Mouse (Mus musculus) heart, embryonic 10.5 days (tissue): ENCODE measurements around the gene Pou2f1. TPM values are rescaled to one million over a fixed set of nuclear protein-coding genes. Genes with fewer than 3 reads are reported as not detected.
A peak's percentile ranks its signal among the peaks of the same experiment; 100 is the strongest.

ENCODE experiments used
- DNase-seq: peaks from one replicate; pipeline ENCODE4 v3.0.0-alpha.2; 2017; ENCODE audit warnings: low spot score
- H3K27ac ChIP-seq: fragments of 300-500 bp; sonication (generic); 2 replicates; pipeline ENCODE4 v1.5.1; 2016; ENCODE audit warnings: mild to moderate bottlenecking
- H3K27me3 ChIP-seq: fragments of 300-500 bp; sonication (generic); 2 replicates; pipeline ENCODE4 v1.6.1; 2016; ENCODE audit warnings: mild to moderate bottlenecking; ENCODE audit not compliant: poor library complexity, insufficient read depth, severe bottlenecking
- H3K36me3 ChIP-seq: fragments of 300-500 bp; sonication (generic); 2 replicates; pipeline ENCODE4 v1.6.1; 2016; ENCODE audit warnings: mild to moderate bottlenecking, moderate library complexity
- H3K4me1 ChIP-seq: fragments of 300-500 bp; sonication (generic); 2 replicates; pipeline ENCODE4 v1.6.1; 2016; ENCODE audit warnings: mild to moderate bottlenecking
- H3K4me3 ChIP-seq: fragments of 300-500 bp; sonication (generic); 2 replicates; pipeline ENCODE4 v1.5.1; 2016; ENCODE audit warnings: mild to moderate bottlenecking, moderate library complexity
- H3K9me3 ChIP-seq: fragments of 300-500 bp; sonication (generic); 2 replicates; pipeline ENCODE4 v1.6.1; 2016; ENCODE audit warnings: mild to moderate bottlenecking, moderate library complexity
- WGBS: fragments of 180-500 bp; shearing (Covaris S2); methylation state at CpG from one replicate; pipeline ENCODE4 v1.1.7; 2016; 5-methylcytosine and 5-hydroxymethylcytosine counted together
- polyA plus RNA-seq: library from polyadenylated mRNA; unstranded; fragments of >200 nt; fragmentation: Nextera tagmentation; extraction: Ambion mirVana; gene quantifications from 2 replicates; pipeline ENCODE4 v1.2.1, GENCODE M21; 2016

The Pou2f1 gene
- polyA plus RNA-seq, 1 experiment from 2014 or later: 18.4 TPM

DNA sequence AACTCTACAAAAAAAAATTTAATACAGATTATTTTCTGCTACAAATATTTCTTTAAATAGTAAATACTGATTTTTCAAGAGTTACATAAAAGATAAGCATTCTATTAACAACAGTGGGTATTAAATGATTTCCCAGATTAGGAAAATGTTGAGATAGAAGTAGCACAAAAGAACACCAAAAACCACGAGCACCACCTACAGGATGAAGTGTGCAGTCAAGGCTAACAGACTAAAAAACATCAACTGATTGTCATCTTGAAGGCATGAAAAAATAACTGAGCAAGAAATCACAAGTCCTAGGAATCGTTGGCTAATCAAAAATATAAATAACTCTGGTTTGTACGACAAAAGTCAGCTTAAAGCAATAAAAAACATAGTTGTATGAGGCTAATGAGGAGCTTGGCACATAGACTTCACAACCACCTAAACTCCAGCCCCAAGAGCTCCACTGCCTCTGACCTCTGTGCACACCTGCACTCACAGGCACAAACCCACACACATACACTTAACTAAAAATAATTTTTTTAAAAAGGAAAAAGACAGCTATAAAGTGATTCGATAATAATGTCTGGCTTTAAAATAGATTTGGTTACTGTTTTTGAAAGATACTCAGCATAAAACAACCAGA is 35.3 kb downstream of the Pou2f1 start:
- 47% methylated on average over 4 of the region's 4 CpGs for WGBS
- Histone ChIP-seq H3K4me1 (peaks cover 3% of the 10 kb centered on the region; the same call in 1 of the 2 replicates), H3K27ac (no peak overlapping the region), H3K9me3 (no peaks in the 10 kb centered on the region), H3K27me3 (no peaks in the 10 kb centered on the region), H3K36me3 (peaks cover 3% of the 10 kb centered on the region; the same call in 1 of the 2 replicates), H3K4me3 (no peak overlapping the region)
- DNase-seq: no peak

DNA sequence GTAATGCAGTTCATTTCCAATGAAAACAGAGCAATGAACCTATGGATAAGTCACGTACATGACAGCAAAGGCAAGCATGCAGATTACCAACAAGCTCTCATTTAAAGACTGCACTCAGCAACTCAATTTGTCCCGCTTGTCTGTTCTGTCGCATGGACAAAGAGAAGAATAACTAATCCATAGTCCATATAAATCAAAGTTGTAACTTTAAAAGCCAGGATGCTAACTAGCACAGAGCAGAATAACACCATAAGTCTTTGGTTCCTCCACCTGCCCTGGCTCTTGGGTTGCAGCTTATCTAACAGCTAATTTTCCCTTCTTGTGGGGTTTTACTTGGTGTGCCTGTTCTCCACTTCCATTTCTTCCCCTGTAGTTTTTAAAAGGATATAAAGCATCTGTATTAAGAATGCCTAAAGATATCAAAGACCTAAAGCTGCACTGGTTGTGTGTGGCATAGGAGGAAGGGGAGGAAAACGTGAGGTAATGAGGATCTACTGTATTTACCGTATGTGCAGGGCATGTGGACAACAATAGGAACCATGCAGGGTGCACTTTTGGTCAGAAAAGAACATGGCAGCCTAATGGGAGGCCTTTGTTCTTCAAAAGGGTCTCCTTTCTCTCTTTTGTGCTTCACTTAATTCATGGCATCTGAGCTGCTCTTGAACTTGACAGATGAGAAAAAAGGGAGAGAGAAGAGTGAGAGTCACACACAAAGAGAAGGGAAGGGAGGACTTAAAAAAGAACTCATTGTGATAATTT is 36.1 kb downstream of the Pou2f1 start:
- WGBS: 81% methylated on average over 5 of the region's 5 CpGs
- Histone ChIP-seq H3K4me1 (peaks cover 11% of the 10 kb centered on the region), H3K9me3 (no peaks in the 10 kb centered on the region), H3K27me3 (no peaks in the 10 kb centered on the region), H3K27ac (no peak overlapping the region), H3K36me3 (peaks cover 3% of the 10 kb centered on the region; the same call in 1 of the 2 replicates), H3K4me3 (no peak overlapping the region)
- no peak for DNase-seq

DNA sequence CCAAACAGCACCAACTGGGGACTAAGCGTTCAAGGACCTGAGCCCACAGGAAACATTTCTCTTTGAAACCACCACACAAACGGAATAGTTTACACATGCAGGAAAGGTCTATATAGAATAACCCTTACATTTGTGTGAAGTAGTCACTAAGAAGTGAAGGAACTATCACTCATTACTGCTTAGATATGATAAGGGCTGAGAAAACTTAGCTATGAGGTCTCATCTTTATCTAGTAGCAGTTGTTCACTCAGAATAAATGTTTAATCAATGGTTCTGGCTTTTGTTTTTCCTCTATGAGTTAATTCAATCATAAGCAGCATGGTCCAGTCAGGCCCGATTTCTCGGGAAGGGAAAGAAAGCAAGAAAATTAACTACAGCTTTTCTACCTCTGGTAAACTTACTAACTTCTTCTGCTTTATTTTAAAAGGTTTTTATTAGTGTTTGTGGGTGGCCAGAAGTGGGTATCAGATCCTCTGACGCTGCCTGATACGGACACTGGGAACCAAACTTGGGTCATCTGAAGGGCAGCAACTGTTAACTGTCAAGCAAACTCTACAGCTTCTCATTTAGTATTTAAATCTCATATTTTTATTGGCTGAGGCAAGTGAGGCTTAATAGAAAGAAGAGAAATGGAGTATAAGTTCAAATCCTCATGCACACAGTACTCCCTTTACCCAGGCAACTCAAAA is 40.7 kb downstream of the Pou2f1 start:
- Histone ChIP-seq H3K4me1 (peaks cover 29% of the 10 kb centered on the region), H3K9me3 (no peaks in the 10 kb centered on the region), H3K36me3 (no peaks in the 10 kb centered on the region), H3K27me3 (no peaks in the 10 kb centered on the region), H3K4me3 (no peak overlapping the region), H3K27ac (no peak overlapping the region)
- WGBS: 59% methylated on average over 6 of the region's 6 CpGs
- no peak for DNase-seq

DNA sequence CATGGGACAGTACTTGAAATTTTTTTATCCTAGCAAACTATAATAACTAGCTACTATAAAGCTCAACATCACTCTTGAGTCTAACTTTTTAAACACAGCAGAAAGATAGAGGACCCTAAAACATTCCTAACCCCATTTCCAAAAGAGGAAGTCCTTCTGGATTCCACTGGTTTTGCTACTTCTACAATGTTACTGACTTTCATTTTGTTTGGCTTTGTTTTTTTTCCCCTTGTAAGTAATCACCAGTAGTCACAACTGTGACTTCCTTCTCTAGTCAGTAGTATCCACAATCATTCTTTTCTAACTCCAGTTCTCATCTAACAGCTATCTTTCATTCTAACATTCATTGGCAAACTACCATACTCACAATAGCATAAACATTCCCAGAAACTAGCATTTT is 44.3 kb downstream of the Pou2f1 start:
- H3K4me1 ChIP-seq: peaks cover 29% of the 10 kb centered on the region
- H3K9me3 ChIP-seq: no peaks in the 10 kb centered on the region
- DNase-seq: no peak
- H3K27ac ChIP-seq: no peak overlapping the region
- H3K36me3 ChIP-seq: no peaks in the 10 kb centered on the region
- H3K27me3 ChIP-seq: no peaks in the 10 kb centered on the region
- no peak overlapping the region for H3K4me3 ChIP-seq

DNA sequence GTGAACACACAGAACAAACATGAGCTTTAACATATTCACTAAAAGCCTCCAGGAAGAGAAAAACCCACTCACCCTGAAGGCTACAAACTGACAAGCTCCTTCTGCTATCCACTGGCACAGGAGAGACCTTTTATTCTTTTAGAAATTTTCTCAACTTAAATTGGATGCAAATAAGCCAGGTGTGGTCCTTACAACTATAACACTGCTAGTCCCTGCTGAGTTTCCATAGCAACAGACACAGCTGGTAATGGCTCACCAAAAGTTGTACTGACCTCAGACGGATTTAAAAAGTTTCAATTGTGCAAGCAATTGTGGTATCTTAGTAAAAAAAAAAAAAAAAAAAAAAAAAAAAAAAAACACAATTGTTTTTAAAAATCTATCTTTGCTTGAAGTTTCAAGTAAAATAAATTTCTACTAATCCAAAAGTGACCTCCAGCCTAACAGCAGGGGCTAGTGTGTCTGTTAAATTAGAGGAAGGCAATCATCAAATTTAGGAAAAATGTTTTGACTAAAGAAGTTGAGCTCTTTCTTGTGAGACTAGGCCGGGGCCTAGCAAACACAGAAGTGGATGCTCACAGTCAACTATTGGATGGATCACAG is 54.2 kb downstream of the Pou2f1 start:
- no peak for DNase-seq
- no peak overlapping the region for H3K4me3 ChIP-seq
- 67% methylated on average over 2 of the region's 2 CpGs for WGBS

DNA sequence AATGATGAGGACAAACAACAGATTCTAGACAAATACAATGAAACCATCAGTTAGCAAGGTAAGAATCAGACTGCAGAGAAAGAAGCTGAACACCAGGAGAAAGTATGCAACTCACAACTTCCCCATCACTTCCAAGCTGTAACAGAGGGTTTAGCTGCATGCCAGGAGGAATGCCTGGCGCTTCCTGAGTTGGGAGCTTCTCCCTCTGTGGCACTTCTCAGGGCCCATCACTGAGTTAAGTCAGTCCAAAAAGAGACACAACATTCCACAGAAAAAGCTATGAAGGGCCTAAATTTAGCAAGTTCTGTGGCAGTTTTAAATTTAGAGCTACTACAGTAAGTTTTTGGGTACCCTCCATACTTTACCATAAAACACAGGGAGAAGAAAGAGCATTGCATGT is 59.2 kb downstream of the Pou2f1 start:
- no peak overlapping the region for H3K27ac ChIP-seq
- H3K4me1 ChIP-seq: peaks cover 15% of the 10 kb centered on the region; the same call in 1 of the 2 replicates
- no peaks in the 10 kb centered on the region for H3K36me3 ChIP-seq
- H3K9me3 ChIP-seq: no peaks in the 10 kb centered on the region
- no peak overlapping the region for H3K4me3 ChIP-seq
- H3K27me3 ChIP-seq: no peaks in the 10 kb centered on the region
- 86% methylated on average over 1 of the region's 1 CpGs for WGBS
- no peak for DNase-seq

More for the DNA sequence above, 54.2 kb downstream of the Pou2f1 start:
- Histone ChIP-seq H3K9me3 (no peaks in the 10 kb centered on the region), H3K4me1 (peaks cover 7% of the 10 kb centered on the region; the same call in 1 of the 2 replicates), H3K36me3 (peaks cover 4% of the 10 kb centered on the region; the same call in 1 of the 2 replicates), H3K27ac (no peak overlapping the region), H3K27me3 (no peaks in the 10 kb centered on the region)

DNA sequence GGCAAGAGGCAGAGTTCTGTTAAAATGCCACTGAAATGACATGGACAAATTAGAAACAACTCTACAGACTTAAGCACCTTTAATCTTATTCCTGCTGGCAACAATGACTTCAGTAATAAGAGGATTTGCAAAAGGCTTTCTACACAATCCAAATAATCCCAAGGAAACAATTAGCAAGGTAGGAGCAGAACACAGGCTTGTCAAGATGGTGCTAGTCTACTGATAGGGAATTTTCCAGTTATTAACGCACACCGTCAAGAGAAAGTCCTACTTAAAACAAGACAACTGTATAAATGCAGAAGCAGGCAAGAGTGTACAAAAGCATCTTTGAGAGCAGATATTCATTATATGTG is 67.0 kb downstream of the Pou2f1 start:
- Histone ChIP-seq H3K4me3 (no peak overlapping the region), H3K36me3 (no peaks in the 10 kb centered on the region), H3K4me1 (peaks cover 6% of the 10 kb centered on the region), H3K9me3 (no peaks in the 10 kb centered on the region), H3K27me3 (no peaks in the 10 kb centered on the region), H3K27ac (no peak overlapping the region)
- WGBS: 67% methylated on average over 2 of the region's 2 CpGs
- DNase-seq: no peak

DNA sequence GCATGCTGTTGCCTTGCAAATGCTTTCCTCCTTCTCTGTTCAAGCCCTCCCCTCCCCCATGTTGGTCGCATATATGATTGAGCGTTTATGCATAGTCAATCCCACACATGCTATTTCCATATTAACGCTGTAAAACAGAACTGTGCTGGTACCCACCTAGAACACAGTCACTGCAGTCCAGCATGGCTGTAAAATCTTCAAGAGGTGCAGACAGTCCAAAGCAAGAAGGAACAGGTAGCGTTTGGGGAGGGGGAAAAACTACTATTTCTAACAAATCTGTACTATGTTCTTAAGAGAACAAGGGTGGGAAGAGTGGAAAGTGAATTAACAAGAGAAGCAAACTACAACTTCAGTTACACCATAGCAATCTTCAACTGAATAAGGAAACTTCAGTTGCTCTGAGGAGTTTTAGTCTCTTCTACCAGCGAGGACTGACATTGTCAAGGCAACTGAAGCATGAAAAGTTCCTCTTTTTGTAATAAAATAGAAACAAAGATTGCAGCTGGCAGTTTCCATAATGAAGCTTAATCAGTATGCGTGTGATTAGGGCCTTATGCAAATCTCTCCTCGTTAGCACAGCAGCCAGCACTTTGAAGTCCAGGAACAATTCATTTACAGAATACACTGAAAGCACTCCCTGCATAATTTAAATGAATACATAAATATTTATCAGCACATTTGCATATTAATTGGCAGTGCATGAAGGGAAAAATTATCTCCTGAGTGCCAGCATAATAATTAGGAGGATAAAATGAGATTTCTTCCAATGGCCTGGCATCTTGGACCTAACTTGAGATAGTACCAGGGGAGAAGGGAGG is 67.6 kb downstream of the Pou2f1 start:
- Histone ChIP-seq H3K4me1 (peaks cover 9% of the 10 kb centered on the region), H3K27me3 (no peaks in the 10 kb centered on the region), H3K27ac (no peak overlapping the region), H3K36me3 (no peaks in the 10 kb centered on the region), H3K4me3 (no peak overlapping the region), H3K9me3 (no peaks in the 10 kb centered on the region)
- no peak for DNase-seq
- 70% methylated on average over 7 of the region's 7 CpGs for whole genome bisulfite sequencing

DNA sequence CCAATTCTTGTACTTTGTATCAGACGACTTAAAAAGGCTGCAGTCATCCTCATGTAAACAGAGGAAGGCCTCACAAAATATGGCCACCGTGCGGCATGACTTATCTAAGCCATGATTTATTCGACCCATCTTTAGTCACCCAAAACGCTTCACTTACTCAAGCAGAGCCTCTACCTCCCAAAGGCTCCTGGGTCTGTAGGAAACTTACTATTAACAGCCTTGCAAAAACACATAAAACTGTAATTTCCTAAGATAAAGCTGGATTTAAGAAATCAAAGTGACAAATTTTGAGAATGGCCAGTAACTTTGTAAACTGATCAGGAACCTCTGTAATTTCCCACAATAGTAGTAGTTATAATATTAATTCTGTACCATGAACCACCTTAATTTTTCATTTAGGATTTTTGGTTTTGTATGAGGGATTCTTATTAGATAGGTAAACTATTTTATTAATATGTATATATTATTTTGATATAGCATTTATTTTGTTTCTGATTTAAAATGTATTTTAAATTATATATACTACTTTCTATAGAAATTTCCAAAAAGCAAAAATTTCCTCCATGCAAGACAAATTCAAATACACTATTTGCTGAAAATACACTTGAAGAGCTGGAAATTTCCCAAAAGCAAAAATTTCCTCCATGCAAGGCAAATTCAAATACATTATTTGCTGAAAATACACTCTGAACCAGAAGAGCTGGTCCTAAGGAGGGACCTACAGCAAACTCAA is 68.4 kb downstream of the Pou2f1 start:
- H3K27me3 ChIP-seq: no peaks in the 10 kb centered on the region
- 88% methylated on average over 5 of the region's 5 CpGs for WGBS
- no peak overlapping the region for H3K27ac ChIP-seq
- no peaks in the 10 kb centered on the region for H3K9me3 ChIP-seq
- no peak overlapping the region for H3K4me3 ChIP-seq
- DNase-seq: no peak
- peaks cover 9% of the 10 kb centered on the region for H3K4me1 ChIP-seq
- H3K36me3 ChIP-seq: no peaks in the 10 kb centered on the region

DNA sequence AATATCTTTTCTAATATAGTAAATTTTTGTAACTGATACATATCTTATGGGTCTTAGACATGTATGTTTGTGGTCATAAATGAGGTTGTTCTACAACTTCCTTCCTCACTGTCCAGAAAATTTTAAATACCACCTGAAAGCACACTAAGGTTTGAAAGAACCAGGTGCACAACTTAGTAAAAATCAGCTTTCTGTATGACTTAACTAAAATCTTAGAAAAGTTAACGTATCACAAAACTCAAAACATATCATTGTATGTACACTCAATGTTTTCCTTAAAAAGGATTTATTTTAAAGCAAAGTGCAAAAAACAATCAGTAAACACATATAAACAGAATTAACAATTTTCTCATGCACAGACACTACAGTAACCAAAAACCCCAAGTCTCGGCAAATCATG is 69.6 kb downstream of the Pou2f1 start:
- no peaks in the 10 kb centered on the region for H3K36me3 ChIP-seq
- H3K9me3 ChIP-seq: no peaks in the 10 kb centered on the region
- no peak overlapping the region for H3K27ac ChIP-seq
- H3K4me3 ChIP-seq: no peak overlapping the region
- 96% methylated on average over 2 of the region's 2 CpGs for WGBS
- DNase-seq: no peak
- H3K27me3 ChIP-seq: no peaks in the 10 kb centered on the region
- peaks cover 9% of the 10 kb centered on the region for H3K4me1 ChIP-seq

DNA sequence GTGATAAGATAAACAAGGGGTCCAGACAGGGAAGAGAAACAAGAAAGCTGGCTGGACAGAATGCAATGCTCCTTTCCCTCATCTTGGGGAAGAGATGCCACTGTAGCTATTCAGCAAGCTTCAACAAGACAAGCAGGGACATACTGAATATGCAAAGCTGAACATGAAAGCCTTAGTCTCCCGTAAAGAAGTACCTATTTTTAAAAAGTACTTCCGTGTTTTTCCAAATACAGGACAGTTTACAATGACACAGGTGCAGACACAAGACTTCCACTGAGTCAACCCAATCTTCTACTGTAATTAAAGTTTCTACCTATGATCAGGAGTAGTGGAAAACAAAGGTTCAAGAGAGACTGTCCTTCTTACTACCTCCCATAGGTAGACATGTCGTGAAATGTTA is 72.0 kb downstream of the Pou2f1 start:
- Histone ChIP-seq H3K36me3 (no peaks in the 10 kb centered on the region), H3K9me3 (no peaks in the 10 kb centered on the region), H3K4me3 (peak overlapping the region; percentile 18), H3K27ac (no peak overlapping the region), H3K27me3 (no peaks in the 10 kb centered on the region), H3K4me1 (peaks cover 9% of the 10 kb centered on the region)
- 57% methylated on average over 3 of the region's 3 CpGs for WGBS
- DNase-seq: no peak
